Mouse (Mus musculus) liver, postnatal 0 days (tissue): ENCODE results near the gene Kirrel3. TPM values are rescaled to one million over a fixed set of nuclear protein-coding genes. Genes with fewer than 3 reads are reported as not detected.

Experiments used
- ATAC-seq: fragments of 200-750 bp; cut with Nextera tagmentation; 2 replicates; pipeline ENCODE4 v1.8.0; 2017; ENCODE audit warnings: mild to moderate bottlenecking, moderate library complexity
- DNase-seq: peaks from one replicate; pipeline ENCODE4 v3.0.0-alpha.2; 2016
- H3K27ac ChIP-seq: fragments of 300-500 bp; sonication (generic); 2 replicates; pipeline ENCODE4 v1.5.1; 2014; ENCODE audit warnings: antibody characterized with exemption, moderate library complexity, mild to moderate bottlenecking, low read depth
- H3K27me3 ChIP-seq: fragments of 300-500 bp; sonication (generic); 2 replicates; pipeline ENCODE4 v1.6.1; 2014; ENCODE audit warnings: low read length, control low read depth, mixed read lengths; ENCODE audit not compliant: insufficient read depth
- H3K36me3 ChIP-seq: fragments of 300-500 bp; sonication (generic); replicated peaks from 2 replicates; pipeline ENCODE4 v1.6.1; 2014; ENCODE audit warnings: mild to moderate bottlenecking, control low read depth, low read length, moderate library complexity, mixed read lengths; ENCODE audit not compliant: insufficient read depth
- H3K4me1 ChIP-seq: fragments of 300-500 bp; sonication (generic); 2 replicates; pipeline ENCODE4 v1.6.1; 2014; ENCODE audit warnings: antibody characterized with exemption, mild to moderate bottlenecking, control low read depth; ENCODE audit not compliant: insufficient read depth
- H3K4me2 ChIP-seq: fragments of 300-500 bp; sonication (generic); 2 replicates; pipeline ENCODE4 v1.6.1; 2014; ENCODE audit warnings: low read depth, mild to moderate bottlenecking, low read length, moderate library complexity, mixed read lengths
- H3K4me3 ChIP-seq: fragments of 300-500 bp; sonication (generic); 2 replicates; pipeline ENCODE4 v1.5.1; 2014; ENCODE audit warnings: low read depth, low read length
- H3K9ac ChIP-seq: fragments of 300-500 bp; sonication (generic); replicated peaks from 2 replicates; pipeline ENCODE4 v1.6.1; 2014; ENCODE audit warnings: mild to moderate bottlenecking, moderate library complexity
- H3K9me3 ChIP-seq: fragments of 300-500 bp; sonication (generic); 2 replicates; pipeline ENCODE4 v1.6.1; 2016; ENCODE audit warnings: mild to moderate bottlenecking, control low read depth, low read length, mixed read lengths
- CTCF ChIP-seq: sonication (generic); IDR thresholded peaks from 2 replicates; pipeline ENCODE4 v1.5.1; 2016; ENCODE audit warnings: antibody characterized with exemption, low read depth
- EP300 ChIP-seq: IDR thresholded peaks from 2 replicates; pipeline ENCODE4 v1.6.1; 2016; ENCODE audit warnings: antibody characterized with exemption, low read depth, mild to moderate bottlenecking
- WGBS: fragments of 180-500 bp; shearing (Covaris S2); extraction: QIAGEN DNeasy Blood & Tissue Kit; methylation state at CpG from one replicate; pipeline ENCODE4 v1.1.7; 2014; ENCODE audit not compliant: insufficient replicate concordance; 5-methylcytosine and 5-hydroxymethylcytosine counted together
- polyA plus RNA-seq: library from polyadenylated mRNA; unstranded; fragments of >200 nt; fragmentation: Nextera tagmentation; extraction: Ambion mirVana; gene quantifications from 2 replicates; pipeline ENCODE4 v1.2.1, GENCODE M21; 2015

Kirrel3 gene
- polyA plus RNA-seq, 1 experiment from 2014 or later, result 0.07 TPM

- Histone ChIP-seq H3K4me2 (no peak overlapping the region), H3K9me3 (no peaks in the 10 kb centered on the region), H3K36me3 (no peaks in the 10 kb centered on the region), H3K27me3 (no peaks in the 10 kb centered on the region), H3K9ac (no peak overlapping the region), H3K27ac (no peak overlapping the region), H3K4me1 (no peaks in the 10 kb centered on the region), H3K4me3 (no peak overlapping the region)
- TF ChIP-seq EP300, result no peak
- TF ChIP-seq CTCF, result no peak
- DNase-seq, result no peak
- no peak for ATAC-seq
- WGBS, result 40% methylated on average over 1 of the region's 1 CpGs
Observed at GRCm38 (mm10) chr9:34582496-34582895, 96.8 kb downstream of the Kirrel3 start.

GRCm38 (mm10) chr9:34585487-34585886, 99.8 kb downstream of the Kirrel3 start:
- ATAC-seq (no peak), DNase-seq (no peak)
- no peaks in the 10 kb centered on the region for H3K4me1 ChIP-seq
- no peak overlapping the region for H3K27ac ChIP-seq
- no peaks in the 10 kb centered on the region for H3K27me3 ChIP-seq
- no peak overlapping the region for H3K4me2 ChIP-seq
- H3K36me3 ChIP-seq, result no peaks in the 10 kb centered on the region
- no peak for TF ChIP-seq CTCF
- TF ChIP-seq EP300, result no peak
- H3K9me3 ChIP-seq, result no peaks in the 10 kb centered on the region
- 31% methylated on average over 2 of the region's 2 CpGs for WGBS
- no peak overlapping the region for H3K4me3 ChIP-seq
- no peak overlapping the region for H3K9ac ChIP-seq

- H3K4me2 ChIP-seq, result no peak overlapping the region
- H3K36me3 ChIP-seq, result no peaks in the 10 kb centered on the region
- no peaks in the 10 kb centered on the region for H3K4me1 ChIP-seq
- TF ChIP-seq EP300 (no peak), CTCF (no peak)
- no peak overlapping the region for H3K9ac ChIP-seq
- H3K9me3 ChIP-seq, result no peaks in the 10 kb centered on the region
- H3K4me3 ChIP-seq, result no peak overlapping the region
- H3K27ac ChIP-seq, result no peak overlapping the region
- H3K27me3 ChIP-seq, result no peaks in the 10 kb centered on the region
- no peak for DNase-seq
- WGBS, result 43% methylated on average over 2 of the region's 2 CpGs
- ATAC-seq, result no peak
Observed at GRCm38 (mm10) chr9:34586080-34586479, 100.4 kb downstream of the Kirrel3 start.

- no peaks in the 10 kb centered on the region for H3K36me3 ChIP-seq
- 64% methylated on average over 1 of the region's 1 CpGs for WGBS
- H3K4me2 ChIP-seq, result no peak overlapping the region
- H3K4me3 ChIP-seq, result no peak overlapping the region
- H3K27me3 ChIP-seq, result no peaks in the 10 kb centered on the region
- no peak for TF ChIP-seq CTCF
- no peak overlapping the region for H3K9ac ChIP-seq
- H3K27ac ChIP-seq, result no peak overlapping the region
- ATAC-seq (no peak), DNase-seq (no peak)
- no peaks in the 10 kb centered on the region for H3K9me3 ChIP-seq
- H3K4me1 ChIP-seq, result no peaks in the 10 kb centered on the region
Observed at GRCm38 (mm10) chr9:34589799-34590198, 104.1 kb downstream of the Kirrel3 start.

- no peak overlapping the region for H3K9ac ChIP-seq
- H3K27me3 ChIP-seq, result no peaks in the 10 kb centered on the region
Observed at GRCm38 (mm10) chr9:34592073-34592610, 106.4 kb downstream of the Kirrel3 start.

GRCm38 (mm10) chr9:34593889-34594288, 108.2 kb downstream of the Kirrel3 start:
- TF ChIP-seq CTCF (no peak), EP300 (no peak)
- H3K9ac ChIP-seq, result no peak overlapping the region
- H3K4me2 ChIP-seq, result no peak overlapping the region
- ATAC-seq (no peak), DNase-seq (no peak)
- WGBS, result 75% methylated on average over 4 of the region's 4 CpGs
- H3K9me3 ChIP-seq, result no peaks in the 10 kb centered on the region
- H3K27ac ChIP-seq, result no peak overlapping the region
- no peak overlapping the region for H3K4me3 ChIP-seq
- H3K27me3 ChIP-seq, result no peaks in the 10 kb centered on the region
- no peaks in the 10 kb centered on the region for H3K4me1 ChIP-seq
- H3K36me3 ChIP-seq, result no peaks in the 10 kb centered on the region

More at GRCm38 (mm10) chr9:34592073-34592610, 106.4 kb downstream of the Kirrel3 start:
- H3K4me2 ChIP-seq, result no peak overlapping the region
- no peaks in the 10 kb centered on the region for H3K9me3 ChIP-seq
- DNase-seq, result no peak
- WGBS, result 50% methylated on average over 3 of the region's 3 CpGs
- no peaks in the 10 kb centered on the region for H3K4me1 ChIP-seq
- no peak overlapping the region for H3K27ac ChIP-seq
- no peak for ATAC-seq
- H3K36me3 ChIP-seq, result no peaks in the 10 kb centered on the region
- H3K4me3 ChIP-seq, result no peak overlapping the region
- TF ChIP-seq CTCF (no peak), EP300 (no peak)

- ATAC-seq, result no peak
- Histone ChIP-seq H3K4me3 (no peak overlapping the region), H3K4me1 (no peaks in the 10 kb centered on the region), H3K36me3 (no peaks in the 10 kb centered on the region), H3K9ac (no peak overlapping the region), H3K27ac (no peak overlapping the region), H3K9me3 (no peaks in the 10 kb centered on the region), H3K4me2 (no peak overlapping the region), H3K27me3 (no peaks in the 10 kb centered on the region)
- TF ChIP-seq EP300 (no peak), CTCF (no peak)
- 38% methylated on average over 4 of the region's 4 CpGs for WGBS
- no peak for DNase-seq
Observed at GRCm38 (mm10) chr9:34600326-34600725, 114.6 kb downstream of the Kirrel3 start.
